Mouse (Mus musculus) embryonic facial prominence, embryonic 14.5 days (tissue): ENCODE results near the gene Reg3g. TPM values are rescaled to one million over a fixed set of nuclear protein-coding genes. Genes with fewer than 3 reads are reported as not detected.

Source experiments
- ATAC-seq: fragments of 200-750 bp; cut with Nextera tagmentation; 2 replicates; pipeline ENCODE4 v1.8.0; 2017; ENCODE audit warnings: low read depth, moderate number of reproducible peaks, moderate TSS enrichment
- DNase-seq: peaks from one replicate; pipeline ENCODE4 v3.0.0-alpha.2; 2015; ENCODE audit warnings: low spot score
- H3K27ac ChIP-seq: fragments of 300-500 bp; sonication (generic); replicated peaks from 2 replicates; pipeline ENCODE4 v1.5.1; 2014; ENCODE audit warnings: low read depth, mild to moderate bottlenecking, low read length, moderate library complexity
- H3K27me3 ChIP-seq: fragments of 300-500 bp; sonication (generic); replicated peaks from 2 replicates; pipeline ENCODE4 v1.6.1; 2014; ENCODE audit warnings: low read length; ENCODE audit not compliant: control insufficient read depth, insufficient read depth
- H3K36me3 ChIP-seq: fragments of 300-500 bp; sonication (generic); 2 replicates; pipeline ENCODE4 v1.6.1; 2014; ENCODE audit warnings: low read length, mixed read lengths; ENCODE audit not compliant: control insufficient read depth, insufficient read depth
- H3K4me1 ChIP-seq: fragments of 300-500 bp; sonication (generic); 2 replicates; pipeline ENCODE4 v1.6.1; 2014; ENCODE audit warnings: antibody characterized with exemption, low read length; ENCODE audit not compliant: control insufficient read depth, insufficient read depth
- H3K4me2 ChIP-seq: fragments of 300-500 bp; sonication (generic); 2 replicates; pipeline ENCODE4 v1.6.1; 2014; ENCODE audit warnings: low read depth, mild to moderate bottlenecking, low read length, moderate library complexity, mixed read lengths
- H3K4me3 ChIP-seq: fragments of 300-500 bp; sonication (generic); 2 replicates; pipeline ENCODE4 v1.5.1; 2014; ENCODE audit warnings: low read depth, mild to moderate bottlenecking, low read length
- H3K9ac ChIP-seq: fragments of 300-500 bp; sonication (generic); 2 replicates; pipeline ENCODE4 v1.6.1; 2014; ENCODE audit warnings: low read depth, mild to moderate bottlenecking, low read length, moderate library complexity, mixed read lengths
- H3K9me3 ChIP-seq: fragments of 300-500 bp; sonication (generic); 2 replicates; pipeline ENCODE4 v1.6.1; 2016; ENCODE audit warnings: low read length; ENCODE audit not compliant: control insufficient read depth
- WGBS: fragments of 180-500 bp; shearing (Covaris S2); extraction: QIAGEN DNeasy Blood & Tissue Kit; methylation state at CpG from one replicate; pipeline ENCODE4 v1.1.7; 2014; 5-methylcytosine and 5-hydroxymethylcytosine counted together
- polyA plus RNA-seq: library from polyadenylated mRNA; unstranded; fragments of >200 nt; fragmentation: Nextera tagmentation; extraction: Ambion mirVana; gene quantifications from 2 replicates; pipeline ENCODE4 v1.2.1, GENCODE M21; 2014

Reg3g gene
- polyA plus RNA-seq: 19.8 and 33.6 TPM in 2 replicates

GRCm38 (mm10) chr6:78468772-78469171 lies at the start of gene Reg3g:
TSS of gene Reg3g (minus strand) at chr6:78468872.
- 60% methylated on average over 2 of the region's 2 CpGs for WGBS
- Histone ChIP-seq H3K9me3 (no peaks in the 10 kb centered on the region), H3K4me1 (no peaks in the 10 kb centered on the region), H3K36me3 (no peaks in the 10 kb centered on the region), H3K27ac (no peak within 1 kb of the TSS), H3K4me3 (no peak within 1 kb of the TSS), H3K27me3 (no peaks in the 10 kb centered on the region), H3K4me2 (no peak within 1 kb of the TSS), H3K9ac (no peak within 1 kb of the TSS)
- DNase-seq: no peak
- no peak for ATAC-seq

GRCm38 (mm10) chr6:78515777-78516446 lies 47.2 kb upstream of the Reg3g start:
- ATAC-seq: no peak
- Histone ChIP-seq H3K27me3 (no peaks in the 10 kb centered on the region), H3K9ac (no peak overlapping the region), H3K4me2 (no peak overlapping the region), H3K4me3 (no peak overlapping the region), H3K4me1 (no peaks in the 10 kb centered on the region), H3K36me3 (no peaks in the 10 kb centered on the region), H3K27ac (no peak overlapping the region), H3K9me3 (no peaks in the 10 kb centered on the region)
- 65% methylated on average over 3 of the region's 3 CpGs for WGBS
- no peak for DNase-seq

GRCm38 (mm10) chr6:78512833-78513232 lies 44.2 kb upstream of the Reg3g start:
- Histone ChIP-seq H3K27me3 (no peaks in the 10 kb centered on the region), H3K36me3 (no peaks in the 10 kb centered on the region), H3K4me2 (no peak overlapping the region), H3K9me3 (no peaks in the 10 kb centered on the region), H3K27ac (no peak overlapping the region), H3K9ac (no peak overlapping the region), H3K4me1 (no peaks in the 10 kb centered on the region), H3K4me3 (no peak overlapping the region)
- WGBS: 4% methylated on average over 3 of the region's 3 CpGs
- ATAC-seq: peak; percentile 75
- peak; percentile 51 for DNase-seq

- 49% methylated on average over 3 of the region's 3 CpGs for WGBS
- no peaks in the 10 kb centered on the region for H3K27me3 ChIP-seq
- no peaks in the 10 kb centered on the region for H3K4me1 ChIP-seq
- H3K9me3 ChIP-seq: no peaks in the 10 kb centered on the region
- no peaks in the 10 kb centered on the region for H3K36me3 ChIP-seq
- no peak overlapping the region for H3K9ac ChIP-seq
- H3K4me2 ChIP-seq: no peak overlapping the region
- no peak overlapping the region for H3K27ac ChIP-seq
- ATAC-seq (no peak), DNase-seq (no peak)
- no peak overlapping the region for H3K4me3 ChIP-seq
These were observed 41.7 kb upstream of the Reg3g start for GRCm38 (mm10) chr6:78510173-78510900.

GRCm38 (mm10) chr6:78505745-78506144 lies 37.1 kb upstream of the Reg3g start:
- ATAC-seq: no peak
- Histone ChIP-seq H3K4me2 (no peak overlapping the region), H3K4me3 (no peak overlapping the region), H3K27ac (no peak overlapping the region), H3K9me3 (no peaks in the 10 kb centered on the region), H3K4me1 (no peaks in the 10 kb centered on the region), H3K36me3 (no peaks in the 10 kb centered on the region), H3K9ac (no peak overlapping the region), H3K27me3 (no peaks in the 10 kb centered on the region)
- WGBS: 64% methylated on average over 3 of the region's 3 CpGs
- DNase-seq: no peak

- H3K4me1 ChIP-seq: no peaks in the 10 kb centered on the region
- H3K27ac ChIP-seq: no peak overlapping the region
- no peak overlapping the region for H3K4me2 ChIP-seq
- no peak overlapping the region for H3K9ac ChIP-seq
- ATAC-seq (no peak), DNase-seq (no peak)
- no peak overlapping the region for H3K4me3 ChIP-seq
- no peaks in the 10 kb centered on the region for H3K27me3 ChIP-seq
- H3K9me3 ChIP-seq: no peaks in the 10 kb centered on the region
- no peaks in the 10 kb centered on the region for H3K36me3 ChIP-seq
- WGBS: 83% methylated on average over 3 of the region's 3 CpGs
These were observed 26.0 kb upstream of the Reg3g start for GRCm38 (mm10) chr6:78494633-78495032.

- H3K9me3 ChIP-seq: no peaks in the 10 kb centered on the region
- DNase-seq: peak; percentile 2
These were observed 615 bp upstream of the Reg3g start for GRCm38 (mm10) chr6:78469287-78469686.

GRCm38 (mm10) chr6:78463266-78463665 lies 5.4 kb downstream of the Reg3g start:
- Histone ChIP-seq H3K27ac (no peak overlapping the region), H3K9ac (no peak overlapping the region), H3K4me3 (no peak overlapping the region), H3K4me1 (no peaks in the 10 kb centered on the region), H3K4me2 (no peak overlapping the region), H3K9me3 (no peaks in the 10 kb centered on the region), H3K27me3 (no peaks in the 10 kb centered on the region), H3K36me3 (no peaks in the 10 kb centered on the region)
- 81% methylated on average over 2 of the region's 2 CpGs for WGBS
- DNase-seq: no peak
- no peak for ATAC-seq

More at GRCm38 (mm10) chr6:78469287-78469686, 615 bp upstream of the Reg3g start:
- 54% methylated on average over 3 of the region's 3 CpGs for WGBS
- Histone ChIP-seq H3K36me3 (no peaks in the 10 kb centered on the region), H3K4me2 (no peak overlapping the region), H3K27ac (no peak overlapping the region), H3K27me3 (no peaks in the 10 kb centered on the region), H3K9ac (no peak overlapping the region), H3K4me3 (no peak overlapping the region), H3K4me1 (no peaks in the 10 kb centered on the region)
- no peak for ATAC-seq

- Histone ChIP-seq H3K27ac (no peak overlapping the region), H3K9ac (no peak overlapping the region), H3K9me3 (no peaks in the 10 kb centered on the region), H3K27me3 (no peaks in the 10 kb centered on the region), H3K4me1 (no peaks in the 10 kb centered on the region), H3K4me2 (no peak overlapping the region), H3K36me3 (no peaks in the 10 kb centered on the region), H3K4me3 (no peak overlapping the region)
- WGBS: 74% methylated on average over 2 of the region's 2 CpGs
- no peak for ATAC-seq
- no peak for DNase-seq
These were observed 6.3 kb downstream of the Reg3g start for GRCm38 (mm10) chr6:78462360-78462759.
